In the genomic region with DNA sequence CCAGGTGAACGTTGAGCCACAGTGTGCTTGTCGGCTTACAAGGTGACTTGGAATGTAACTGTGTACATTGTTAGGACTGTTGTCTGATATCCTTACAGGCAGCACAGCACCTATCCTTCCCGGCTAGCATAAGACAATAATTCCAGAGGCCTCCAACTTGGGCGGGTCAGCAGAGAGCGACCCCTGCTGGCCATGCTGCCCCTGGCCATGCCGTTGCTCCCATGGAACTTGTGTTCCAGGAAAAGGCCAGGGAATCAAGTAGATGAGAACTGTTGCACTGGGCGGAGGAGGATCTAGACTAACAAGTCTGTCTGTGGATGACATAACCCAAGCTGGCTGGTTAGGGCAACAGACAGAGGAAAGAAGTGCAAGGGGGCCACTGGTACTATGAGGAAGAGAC, we compare ENCODE assay signal across 8 mouse cellular contexts. TPM values are rescaled to one million over a fixed set of nuclear protein-coding genes. Genes with fewer than 3 reads are reported as not detected.
DNase-seq lines count a peak whose midpoint lies in the region; ATAC-seq and TF ChIP-seq lines count a peak whose summit lies in the region.

No protein-coding gene starts in this region.

- ATAC-seq in erythroid progenitor cell, adult 5-6 weeks (replicated peaks; ENCODE audit: low FRiP score, poor library complexity, severe bottlenecking): peak; percentile 59; the same call in 1 of the 2 replicates
- ATAC-seq in hindbrain, embryonic 16.5 days: 0 out of 2 replicates have a peak, but pooled peaks have one; percentile 28
- ATAC-seq in lung, embryonic 14.5 days (ENCODE audit: insufficient read depth): peak; percentile 23; the same call in 1 of the 2 replicates

- no peak overlapping the region; the same call in 1 of the 2 replicates for H3K27ac ChIP-seq in bone marrow, adult 2 months (ENCODE audit: control insufficient read depth, insufficient read depth, low read depth, low read length, poor library complexity)
- no peak overlapping the region for H3K27ac ChIP-seq in hindbrain, embryonic 16.5 days (ENCODE audit: low read depth, low read length)
- H3K27ac ChIP-seq in lung, embryonic 14.5 days (ENCODE audit: low read depth): 0 out of 2 replicates have a peak overlapping the region, but pooled peaks have one; percentile 25

- H3K4me2 ChIP-seq in hindbrain, embryonic 16.5 days (ENCODE audit: low read length): no peak overlapping the region
- no peak overlapping the region for H3K4me2 ChIP-seq in lung, embryonic 14.5 days

- no peak for TF ChIP-seq POLR2A in bone marrow, adult 2 months (IDR thresholded peaks at IDR 0.05; ENCODE audit: borderline replicate concordance, control insufficient read depth, low read depth, low read length)

- 66% methylated on average over 7 of the region's 7 CpGs for WGBS in bone marrow, adult 2 months
- 36% methylated on average over 7 of the region's 7 CpGs for WGBS in hindbrain, embryonic 16.5 days
- WGBS in lung, embryonic 14.5 days: 37% methylated on average over 7 of the region's 7 CpGs

- peak; percentile 20 for DNase-seq in right cerebral cortex, adult 18-20 months
- DNase-seq in right cerebral cortex, postnatal 14 days: no peak
- DNase-seq in lung, embryonic 14.5 days: peak; percentile 70
- peak; percentile 75 for DNase-seq in retina, postnatal 1 day
- DNase-seq in left cerebral cortex, adult 11 months (ENCODE audit: low spot score): no peak

- H3K4me3 ChIP-seq in bone marrow, adult 2 months (replicated peaks; ENCODE audit: control insufficient read depth, low read depth, low read length): no peak overlapping the region
- no peak overlapping the region for H3K4me3 ChIP-seq in hindbrain, embryonic 16.5 days (ENCODE audit: low read length)
- H3K4me3 ChIP-seq in lung, embryonic 14.5 days (ENCODE audit: low read depth, low read length): no peak overlapping the region

- H3K4me1 ChIP-seq in bone marrow, adult 2 months (ENCODE audit: control insufficient read depth, insufficient read depth, low read length): no peaks in the 10 kb centered on the region; the same call in 1 of the 2 replicates
- H3K4me1 ChIP-seq in hindbrain, embryonic 16.5 days (ENCODE audit: control insufficient read depth, insufficient read depth, low read depth, low read length): peaks cover 6% of the 10 kb centered on the region
- H3K4me1 ChIP-seq in lung, embryonic 14.5 days (ENCODE audit: insufficient read depth): no peaks in the 10 kb centered on the region

- no peaks in the 10 kb centered on the region for H3K9me3 ChIP-seq in hindbrain, embryonic 16.5 days (ENCODE audit: control insufficient read depth, low read length)
- H3K9me3 ChIP-seq in lung, embryonic 14.5 days (ENCODE audit: low read depth, low read length): no peaks in the 10 kb centered on the region

- H3K36me3 ChIP-seq in hindbrain, embryonic 16.5 days (ENCODE audit: control insufficient read depth, insufficient read depth, low read length): no peaks in the 10 kb centered on the region
- H3K36me3 ChIP-seq in lung, embryonic 14.5 days (ENCODE audit: insufficient read depth): peaks cover 9% of the 10 kb centered on the region; the same call in 1 of the 2 replicates

- H3K9ac ChIP-seq in hindbrain, embryonic 16.5 days (ENCODE audit: low read depth, low read length): no peak overlapping the region
- no peak overlapping the region for H3K9ac ChIP-seq in lung, embryonic 14.5 days

- peak; percentile 49; the same call in 1 of the 2 replicates for TF ChIP-seq CTCF in bone marrow, adult 2 months (IDR thresholded peaks at IDR 0.05; ENCODE audit: control insufficient read depth, insufficient read depth, low read length)
- TF ChIP-seq CTCF in lung, embryonic 14.5 days (IDR thresholded peaks at IDR 0.05; ENCODE audit: low read depth): peak; percentile 80

- no peaks in the 10 kb centered on the region for H3K27me3 ChIP-seq in hindbrain, embryonic 16.5 days (replicated peaks; ENCODE audit: control insufficient read depth, insufficient read depth, low read length)
- H3K27me3 ChIP-seq in lung, embryonic 14.5 days (ENCODE audit: insufficient read depth, low read length): no peaks in the 10 kb centered on the region

RNA-seq across cellular contexts. Expression of gene Elk3, which starts 19.6 kb away (rescaled TPM):
- 8.3 and 15.5 TPM in 2 replicates for polyA plus RNA-seq in bone marrow, adult 2 months (2011; ENCODE audit: insufficient read depth, insufficient read length, low replicate concordance, missing spikeins)
- total RNA-seq in erythroid progenitor cell, adult 5-6 weeks (2015; ENCODE audit: low replicate concordance): 3.2 and 5.0 TPM in 2 replicates
- 3.5 and 3.9 TPM in 2 replicates for total RNA-seq in erythroid progenitor cell, adult 5-6 weeks (2017; ENCODE audit: low replicate concordance)
- 4.1 and 8.8 TPM in 2 replicates for polyA plus RNA-seq in hindbrain, embryonic 16.5 days (2015; fragmentation: Nextera tagmentation; extraction: Ambion mirVana)
- polyA plus RNA-seq in lung, embryonic 14.5 days (2014; fragmentation: Nextera tagmentation; extraction: Ambion mirVana): 55.3 and 57.7 TPM in 2 replicates

Comparison
In these comparisons a context has a peak if more than half of its experiments do, and no peak if none do; other contexts are left out.
1. DNase-seq: peak in right cerebral cortex, adult 18-20 months (single experiment), lung, embryonic 14.5 days (single experiment) and retina, postnatal 1 day (single experiment); none in right cerebral cortex, postnatal 14 days (single experiment) and left cerebral cortex, adult 11 months (single experiment).
2. Peak in every context shown above with its lines, with median percentiles within 50 percentile points of each other: ATAC-seq.